Mouse (Mus musculus) stomach, embryonic 14.5 days (tissue): Measurements from ENCODE around the gene Cdk11b. TPM values are rescaled to one million over a fixed set of nuclear protein-coding genes. Genes with fewer than 3 reads are reported as not detected.
A peak's percentile ranks its signal among the peaks of the same experiment; 100 is the strongest.

Experiments used
- ATAC-seq: fragments of 200-750 bp; cut with Nextera tagmentation; 2 replicates; pipeline ENCODE4 v1.8.0; 2017; ENCODE audit warnings: low read depth, moderate TSS enrichment; ENCODE audit not compliant: insufficient number of reproducible peaks, insufficient read depth, low FRiP score
- H3K27ac ChIP-seq: fragments of 300-500 bp; sonication (generic); 2 replicates; pipeline ENCODE4 v1.5.1; 2014; ENCODE audit warnings: mild to moderate bottlenecking, low read length, moderate library complexity, mixed read lengths
- H3K27me3 ChIP-seq: fragments of 300-500 bp; sonication (generic); 2 replicates; pipeline ENCODE4 v1.6.1; 2014; ENCODE audit warnings: low read length, control low read depth, mixed read lengths; ENCODE audit not compliant: control insufficient read depth, insufficient read depth
- H3K36me3 ChIP-seq: fragments of 300-500 bp; sonication (generic); 2 replicates; pipeline ENCODE4 v1.6.1; 2014; ENCODE audit warnings: mild to moderate bottlenecking, control low read depth, low read length, moderate library complexity, mixed read lengths; ENCODE audit not compliant: control insufficient read depth, insufficient read depth
- H3K4me1 ChIP-seq: fragments of 300-500 bp; sonication (generic); 2 replicates; pipeline ENCODE4 v1.6.1; 2014; ENCODE audit warnings: low read length, control low read depth, mixed read lengths; ENCODE audit not compliant: control insufficient read depth, insufficient read depth
- H3K4me2 ChIP-seq: fragments of 300-500 bp; sonication (generic); replicated peaks from 2 replicates; pipeline ENCODE4 v1.6.1; 2014; ENCODE audit warnings: low read depth, low read length, control low read depth
- H3K4me3 ChIP-seq: fragments of 300-500 bp; sonication (generic); 2 replicates; pipeline ENCODE4 v1.5.1; 2014; ENCODE audit warnings: low read depth, low read length, control low read depth
- H3K9ac ChIP-seq: fragments of 300-500 bp; sonication (generic); replicated peaks from 2 replicates; pipeline ENCODE4 v1.6.1; 2014; ENCODE audit warnings: low read depth, mild to moderate bottlenecking, control low read depth, low read length, moderate library complexity, mixed read lengths
- H3K9me3 ChIP-seq: fragments of 300-500 bp; sonication (generic); 2 replicates; pipeline ENCODE4 v1.6.1; 2016; ENCODE audit warnings: low read depth, low read length, control low read depth; ENCODE audit not compliant: control insufficient read depth
- WGBS: fragments of 180-500 bp; shearing (Covaris S2); extraction: QIAGEN DNeasy Blood & Tissue Kit; methylation state at CpG from one replicate; pipeline ENCODE4 v1.1.7; 2014; 5-methylcytosine and 5-hydroxymethylcytosine counted together
- polyA plus RNA-seq: library from polyadenylated mRNA; unstranded; fragments of >200 nt; fragmentation: Nextera tagmentation; extraction: Ambion mirVana; gene quantifications from 2 replicates; pipeline ENCODE4 v1.2.1, GENCODE M21; 2014

Gene Cdk11b
- polyA plus RNA-seq, 1 experiment from 2014 or later = 57.3 TPM

DNA sequence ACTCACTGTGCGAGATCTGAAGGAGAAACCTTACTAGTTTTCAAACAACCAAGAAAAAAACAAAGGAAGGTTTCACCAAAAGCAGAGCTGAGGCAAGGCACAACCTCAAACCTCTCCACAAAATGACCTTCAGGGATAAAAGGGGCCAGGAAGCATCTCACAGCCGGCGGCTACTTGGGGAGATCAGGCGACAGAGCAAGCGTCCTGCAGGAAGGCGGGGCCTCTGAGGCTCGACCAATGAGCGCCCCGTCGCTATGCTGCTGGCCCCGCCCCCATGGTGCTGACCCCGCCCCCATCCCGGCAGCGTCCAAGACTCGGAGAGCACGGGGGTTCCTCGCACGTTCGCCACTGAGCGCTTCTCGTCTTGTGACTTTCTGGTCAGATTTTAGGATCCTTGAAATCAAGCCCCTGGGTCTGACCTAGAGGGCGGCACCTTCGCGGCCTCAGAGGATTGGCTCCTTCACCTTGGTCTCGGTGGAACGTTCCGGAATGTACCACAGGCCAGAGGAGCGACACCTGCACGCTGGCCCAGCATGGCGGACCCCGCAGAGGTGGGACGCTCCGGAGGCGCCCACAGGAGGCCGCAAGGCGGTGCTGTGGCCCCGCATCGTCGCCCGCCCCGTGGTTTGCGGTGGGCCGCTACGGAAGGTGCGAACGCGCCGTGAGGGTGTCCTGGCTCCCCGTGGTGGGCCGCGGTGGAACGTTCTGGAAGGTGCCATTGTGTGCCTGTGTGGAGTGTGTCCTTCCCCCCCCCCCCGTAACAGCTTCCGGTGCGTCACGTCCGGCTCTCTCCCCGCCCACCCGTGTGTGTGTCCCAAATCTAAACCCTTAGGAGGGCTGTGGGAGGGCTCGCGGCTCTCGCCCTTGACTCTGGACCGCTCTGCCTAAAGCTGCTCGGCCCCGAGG is 23.3 kb upstream of the Cdk11b start, which contains the start of gene Slc35e2:
Gene Slc35e2, plus strand, starts transcription at position 326 of the 906 bp plus-strand sequence.
- peaks cover 7% of the 10 kb centered on the region; the same call in 1 of the 2 replicates for H3K4me1 ChIP-seq
- no peaks in the 10 kb centered on the region for H3K27me3 ChIP-seq
- H3K27ac ChIP-seq = peak within 1 kb of the TSS; percentile 99
- peak within 1 kb of the TSS; percentile 95 for H3K4me3 ChIP-seq
- peak within 1 kb of the TSS; percentile 87 for H3K9ac ChIP-seq
- under 1% methylated on average over 59 of the region's 65 CpGs for WGBS
- ATAC-seq = peak; percentile 96
- peak within 1 kb of the TSS; percentile 73 for H3K4me2 ChIP-seq
- H3K36me3 ChIP-seq = peaks cover 2% of the 10 kb centered on the region; the same call in 1 of the 2 replicates
- no peaks in the 10 kb centered on the region for H3K9me3 ChIP-seq

DNA sequence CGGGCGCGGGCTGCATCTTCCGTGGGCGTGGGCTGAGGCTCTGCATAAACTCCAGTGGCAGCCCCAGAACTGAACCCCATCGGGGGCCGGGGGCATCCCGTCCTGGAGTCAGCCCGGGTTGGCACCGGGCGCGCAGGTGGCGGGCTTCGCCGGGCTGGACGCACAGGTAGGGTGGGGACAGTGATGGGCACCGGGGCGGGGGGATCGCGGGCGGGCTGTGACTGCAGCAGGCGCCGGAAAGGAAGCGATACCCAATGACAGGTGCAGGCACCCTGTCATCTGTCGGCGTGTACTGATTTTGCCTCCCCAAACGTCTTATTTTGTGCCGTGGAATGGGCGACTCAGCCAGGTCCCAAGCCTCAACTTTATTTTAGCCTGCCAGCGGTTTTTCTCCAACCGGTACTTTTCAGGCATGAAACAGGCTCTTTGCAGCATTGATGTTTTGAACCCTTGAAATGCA is 22.6 kb upstream of the Cdk11b start:
- WGBS = 2% methylated on average over 31 of the region's 31 CpGs
- H3K36me3 ChIP-seq = peaks cover 2% of the 10 kb centered on the region
- H3K4me1 ChIP-seq = peaks cover 7% of the 10 kb centered on the region; the same call in 1 of the 2 replicates
- H3K4me2 ChIP-seq = peak overlapping the region; percentile 73
- H3K9me3 ChIP-seq = no peaks in the 10 kb centered on the region
- peak; percentile 33; the same call in 1 of the 2 replicates for ATAC-seq
- no peaks in the 10 kb centered on the region for H3K27me3 ChIP-seq
- H3K27ac ChIP-seq = peak overlapping the region; percentile 99; the same call in 1 of the 2 replicates
- H3K4me3 ChIP-seq = peak overlapping the region; percentile 95
- peak overlapping the region; percentile 87 for H3K9ac ChIP-seq

DNA sequence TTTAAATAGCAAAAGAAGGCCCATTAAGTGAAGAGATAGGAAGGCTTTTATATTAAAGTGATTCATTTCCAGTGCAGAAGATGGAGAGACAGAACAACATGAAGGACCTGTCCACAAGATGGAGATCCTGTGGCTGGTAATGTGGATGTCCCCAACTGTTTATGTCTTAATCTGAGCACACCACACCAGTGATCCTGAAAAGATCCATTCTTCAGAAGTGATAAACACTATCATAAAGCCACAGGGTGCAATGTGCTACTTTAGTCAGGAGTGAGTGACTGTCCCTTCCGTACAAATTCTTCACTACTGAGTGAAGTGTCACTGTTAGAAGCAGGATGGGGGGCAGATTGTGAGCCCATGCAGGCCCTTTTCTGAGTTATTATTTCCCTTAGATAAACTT is 21.9 kb upstream of the Cdk11b start:
- Histone ChIP-seq H3K4me1 (peaks cover 7% of the 10 kb centered on the region; the same call in 1 of the 2 replicates), H3K36me3 (peaks cover 2% of the 10 kb centered on the region), H3K27ac (no peak overlapping the region), H3K9ac (no peak overlapping the region), H3K27me3 (no peaks in the 10 kb centered on the region), H3K4me2 (peak overlapping the region; percentile 73; the same call in 1 of the 2 replicates), H3K9me3 (no peaks in the 10 kb centered on the region), H3K4me3 (peak overlapping the region; percentile 95; the same call in 1 of the 2 replicates)
- no peak for ATAC-seq
- 88% methylated on average over 1 of the region's 1 CpGs for WGBS

- Histone ChIP-seq H3K4me3 (no peak overlapping the region), H3K4me2 (no peak overlapping the region), H3K9ac (no peak overlapping the region), H3K27me3 (no peaks in the 10 kb centered on the region), H3K36me3 (peaks cover 2% of the 10 kb centered on the region), H3K9me3 (no peaks in the 10 kb centered on the region), H3K27ac (no peak overlapping the region), H3K4me1 (peaks cover 7% of the 10 kb centered on the region; the same call in 1 of the 2 replicates)
- no peak for ATAC-seq
- WGBS = 96% methylated on average over 6 of the region's 6 CpGs
Measured at GRCm38 (mm10) chr4:155603801-155604200, 20.9 kb upstream of the Cdk11b start.

- Histone ChIP-seq H3K27me3 (no peaks in the 10 kb centered on the region), H3K9ac (no peak overlapping the region), H3K4me2 (no peak overlapping the region), H3K4me1 (peaks cover 7% of the 10 kb centered on the region; the same call in 1 of the 2 replicates), H3K9me3 (no peaks in the 10 kb centered on the region), H3K36me3 (peaks cover 6% of the 10 kb centered on the region), H3K4me3 (no peak overlapping the region), H3K27ac (no peak overlapping the region)
- no peak for ATAC-seq
- WGBS = 90% methylated on average over 4 of the region's 4 CpGs
Measured at GRCm38 (mm10) chr4:155605132-155605531, 19.5 kb upstream of the Cdk11b start.

GRCm38 (mm10) chr4:155606825-155607224 is 17.8 kb upstream of the Cdk11b start:
- no peak for ATAC-seq
- WGBS = 71% methylated on average over 2 of the region's 2 CpGs

GRCm38 (mm10) chr4:155611860-155612259 is 12.8 kb upstream of the Cdk11b start:
- 87% methylated on average over 3 of the region's 3 CpGs for WGBS
- Histone ChIP-seq H3K36me3 (peaks cover 39% of the 10 kb centered on the region), H3K4me2 (no peak overlapping the region), H3K27me3 (no peaks in the 10 kb centered on the region), H3K27ac (no peak overlapping the region), H3K4me1 (no peaks in the 10 kb centered on the region), H3K4me3 (no peak overlapping the region), H3K9me3 (no peaks in the 10 kb centered on the region), H3K9ac (no peak overlapping the region)
- ATAC-seq = no peak

More at GRCm38 (mm10) chr4:155606825-155607224, 17.8 kb upstream of the Cdk11b start:
- no peaks in the 10 kb centered on the region for H3K27me3 ChIP-seq
- H3K27ac ChIP-seq = no peak overlapping the region
- H3K9me3 ChIP-seq = no peaks in the 10 kb centered on the region
- H3K4me2 ChIP-seq = no peak overlapping the region
- no peak overlapping the region for H3K9ac ChIP-seq
- H3K4me3 ChIP-seq = no peak overlapping the region
- peaks cover 7% of the 10 kb centered on the region; the same call in 1 of the 2 replicates for H3K4me1 ChIP-seq
- H3K36me3 ChIP-seq = peaks cover 15% of the 10 kb centered on the region

- 93% methylated on average over 3 of the region's 3 CpGs for WGBS
- no peak for ATAC-seq
- no peak overlapping the region for H3K4me3 ChIP-seq
- no peak overlapping the region for H3K9ac ChIP-seq
- no peaks in the 10 kb centered on the region for H3K27me3 ChIP-seq
- no peaks in the 10 kb centered on the region for H3K9me3 ChIP-seq
- no peak overlapping the region for H3K27ac ChIP-seq
- no peak overlapping the region for H3K4me2 ChIP-seq
- peaks cover 52% of the 10 kb centered on the region for H3K36me3 ChIP-seq
- no peaks in the 10 kb centered on the region for H3K4me1 ChIP-seq
Measured at GRCm38 (mm10) chr4:155613264-155613663, 11.4 kb upstream of the Cdk11b start.
